Mouse (Mus musculus) CH12.LX (cell line): ENCODE measurements at regions not wholly inside any gene's neighbourhood (a gene's known extent, or its start where the extent isn't known, plus 50 kb on each side); places are given as distances from the start of the nearest gene placed in this dataset.

Experiments
- DNase-seq: peaks from one replicate; pipeline ENCODE4 v3.0.0-alpha.2; 2013; ENCODE audit errors: extremely low read depth
- H3K27ac ChIP-seq: 2 replicates; pipeline ENCODE4 v1.5.1; 2012; ENCODE audit warnings: low read depth, mild to moderate bottlenecking, control low read depth, moderate library complexity; ENCODE audit not compliant: insufficient read depth
- H3K27me3 ChIP-seq: replicated peaks from 2 replicates; pipeline ENCODE3; 2012; ENCODE audit warnings: inconsistent platforms
- H3K36me3 ChIP-seq, 2 experiments: replicated peaks in 1 of 2; 2 replicates each; pipeline versions ENCODE3 to v1.6.1; 2012; ENCODE audit warnings: inconsistent platforms in 1 of 2, low read length in 1 of 2, mild to moderate bottlenecking in 1 of 2, mixed read lengths in 1 of 2, moderate library complexity in 1 of 2; ENCODE audit not compliant: control insufficient read depth in 1 of 2, insufficient read depth in 1 of 2
- H3K4me1 ChIP-seq, 2 experiments: 2 replicates each; pipeline ENCODE4 v1.6.1; 2012; ENCODE audit warnings: inconsistent platforms in 1 of 2, moderate library complexity in 1 of 2; ENCODE audit not compliant: insufficient read depth in 2 of 2, control insufficient read depth in 1 of 2
- H3K4me2 ChIP-seq: 2 replicates; pipeline ENCODE4 v1.6.1; 2012; ENCODE audit warnings: low read depth, mild to moderate bottlenecking, control low read depth; ENCODE audit not compliant: poor library complexity, insufficient read depth, severe bottlenecking
- H3K4me3 ChIP-seq, 3 experiments: fragments of 150-350 bp in 1 of 3; sonication (generic) in 1 of 3; replicated peaks in 1 of 3; 2 replicates each; pipeline versions ENCODE3 to v1.5.1; 2011 to 2012; ENCODE audit warnings: low read depth in 2 of 3, low read length in 2 of 3, mild to moderate bottlenecking in 2 of 3, moderate library complexity in 2 of 3, control low read depth in 1 of 3, improper control_type of control experiment in 1 of 3, inconsistent platforms in 1 of 3, mixed read lengths in 1 of 3; ENCODE audit not compliant: poor library complexity in 1 of 3
- H3K79me2 ChIP-seq: replicated peaks from 2 replicates; pipeline ENCODE4 v1.6.1; 2012; ENCODE audit warnings: mild to moderate bottlenecking, moderate library complexity; ENCODE audit not compliant: control insufficient read depth, poor library complexity, insufficient read depth, severe bottlenecking; ENCODE audit errors: extremely low read depth
- H3K9ac ChIP-seq: 2 replicates; pipeline ENCODE4 v1.6.1; 2012; ENCODE audit warnings: low read depth, mild to moderate bottlenecking, control low read depth, moderate library complexity; ENCODE audit not compliant: insufficient read depth
- H3K9me3 ChIP-seq: replicated peaks from 2 replicates; pipeline ENCODE3; 2012; ENCODE audit warnings: low read length, inconsistent platforms, mixed read lengths
- CHD1 ChIP-seq: IDR thresholded peaks from 2 replicates; pipeline ENCODE4 v1.6.1; 2012; ENCODE audit warnings: low read depth, low read length, improper control_type of control experiment, inconsistent platforms
- ETS1 ChIP-seq: conservative IDR thresholded peaks from 2 replicates; pipeline ENCODE4 v1.6.1; 2012; ENCODE audit warnings: low read depth, mild to moderate bottlenecking, inconsistent platforms, low read length, improper control_type of control experiment, moderate library complexity
- GABPA ChIP-seq: IDR thresholded peaks from 2 replicates; pipeline ENCODE4 v1.6.1; 2012; ENCODE audit warnings: low read depth, low read length, improper control_type of control experiment, inconsistent platforms; ENCODE audit not compliant: insufficient replicate concordance
- JUN ChIP-seq: IDR thresholded peaks from 2 replicates; pipeline ENCODE4 v1.6.1; 2011; ENCODE audit warnings: low read depth, mild to moderate bottlenecking, low read length, improper control_type of control experiment, moderate library complexity; ENCODE audit not compliant: insufficient read depth
- MAFK ChIP-seq: IDR thresholded peaks from 2 replicates; pipeline ENCODE4 v1.6.1; 2011; ENCODE audit warnings: low read length, improper control_type of control experiment; ENCODE audit not compliant: insufficient replicate concordance
- MAX ChIP-seq: IDR thresholded peaks from 2 replicates; pipeline ENCODE4 v1.6.1; 2011; ENCODE audit warnings: low read length, improper control_type of control experiment
- MAZ ChIP-seq: IDR thresholded peaks from 2 replicates; pipeline ENCODE4 v1.6.1; 2012; ENCODE audit warnings: low read depth, mild to moderate bottlenecking, inconsistent platforms, low read length, improper control_type of control experiment, moderate library complexity
- MYC ChIP-seq: IDR thresholded peaks from 2 replicates; pipeline ENCODE4 v1.6.1; 2011; ENCODE audit warnings: low read depth, mild to moderate bottlenecking, improper control_type of control experiment, low read length
- NRF1 ChIP-seq: IDR thresholded peaks from 2 replicates; pipeline ENCODE4 v1.6.1; 2014; ENCODE audit warnings: low read depth, mild to moderate bottlenecking, inconsistent platforms, low read length, improper control_type of control experiment, moderate library complexity
- POLR2AphosphoS2 ChIP-seq: IDR thresholded peaks from 2 replicates; pipeline ENCODE4 v1.6.1; 2011; ENCODE audit warnings: low read depth, low read length, improper control_type of control experiment
- RAD21 ChIP-seq: IDR thresholded peaks from 2 replicates; pipeline ENCODE4 v1.6.1; 2011; ENCODE audit warnings: low read depth, mild to moderate bottlenecking, low read length, improper control_type of control experiment, moderate library complexity
- SIN3A ChIP-seq: IDR thresholded peaks from 2 replicates; pipeline ENCODE4 v1.6.1; 2012; ENCODE audit warnings: low read length, improper control_type of control experiment, inconsistent platforms
- TCF12 ChIP-seq: IDR thresholded peaks from 2 replicates; pipeline ENCODE4 v1.6.1; 2014; ENCODE audit warnings: low read depth, mild to moderate bottlenecking, inconsistent platforms, low read length, improper control_type of control experiment
- ZMIZ1 ChIP-seq: IDR thresholded peaks from 2 replicates; pipeline ENCODE4 v1.6.1; 2012; ENCODE audit warnings: low read depth, mild to moderate bottlenecking, inconsistent platforms, low read length, improper control_type of control experiment
- dilution Hi-C: fragments of 300-500 bp; cut with MboI; formaldehyde crosslinking; loops from 2 replicates; pipeline ENCODE4 v1.14.3; 2020; ENCODE audit warnings: low sequenced_read_pairs; ENCODE audit not compliant: extremely low pct_unique_long_range_greater_than_20kb, extremely low pct_ligation_motif_present
- in situ Hi-C: fragments of 300-500 bp; cut with MboI; formaldehyde crosslinking; loops from 3 replicates; pipeline ENCODE4 v1.14.3; 2019; ENCODE audit warnings: low sequenced_read_pairs, low pct_ligation_motif_present, low pct_unique_long_range_greater_than_20kb, mixed read lengths

- Histone ChIP-seq H3K36me3 (no peaks in the 10 kb centered on the region), H3K9me3 (no peaks in the 10 kb centered on the region), H3K4me3 (no peak overlapping the region), H3K27me3 (no peaks in the 10 kb centered on the region), H3K79me2 (no peaks in the 10 kb centered on the region), H3K4me1 (peaks cover 0 to 9% of the 10 kb centered on the region in 2 experiments; a peak in 2 of 4 replicates), H3K4me2 (no peak overlapping the region), H3K27ac (no peak overlapping the region), H3K9ac (no peak overlapping the region)
- in situ Hi-C loops (no loop called here), dilution Hi-C loops (no loop called here)
- DNase-seq, result no peak
- no peak for TF ChIP-seq RAD21
- no peak for TF ChIP-seq MAFK
- TF ChIP-seq POLR2AphosphoS2, result no peak
- no peak for TF ChIP-seq GABPA
- no peak for TF ChIP-seq MAX
- TF ChIP-seq MAZ, result no peak
- TF ChIP-seq ETS1, result no peak
- no peak for TF ChIP-seq MYC
- TF ChIP-seq CHD1, result no peak
- no peak for TF ChIP-seq SIN3A
Observed at GRCm38 (mm10) chr16:92939618-92940017, 113.7 kb upstream of the Runx1 start.

- in situ Hi-C loops (no loop called here), dilution Hi-C loops (no loop called here)
- Histone ChIP-seq H3K27ac (no peak overlapping the region), H3K79me2 (no peaks in the 10 kb centered on the region), H3K9me3 (no peaks in the 10 kb centered on the region), H3K27me3 (no peaks in the 10 kb centered on the region), H3K9ac (no peak overlapping the region), H3K4me3 (no peak overlapping the region), H3K36me3 (no peaks in the 10 kb centered on the region), H3K4me2 (no peak overlapping the region), H3K4me1 (peaks cover 0 to 2% of the 10 kb centered on the region in 2 experiments; a peak in 1 of 4 replicates)
- DNase-seq, result no peak
- no peak for TF ChIP-seq NRF1
- no peak for TF ChIP-seq RAD21
- no peak for TF ChIP-seq JUN
- no peak for TF ChIP-seq GABPA
- TF ChIP-seq TCF12, result no peak
- no peak for TF ChIP-seq ZMIZ1
Observed at GRCm38 (mm10) chr16:92935848-92936535, 110.0 kb upstream of the Runx1 start.
